ENCODE assay signal across 33 mouse cellular contexts in genomic region chr2:63002784-63003183, GRCm38 (mm10).
"Had no signal": no experiment of that assay in that cellular context is flagged by ENCODE, and none has a peak within 500 bp of the region (broad histone marks: within the 10 kb centered on the region; RNA-seq: fewer than 3 reads in every experiment).

No protein-coding gene starts in this region.

- H3K27ac ChIP-seq: limb, embryonic 10.5 days; limb, embryonic 12.5 days; limb, embryonic 13.5 days; limb, embryonic 15.5 days; liver, embryonic 12.5 days; liver, embryonic 13.5 days; liver, embryonic 14.5 days; liver, embryonic 15.5 days; lung, embryonic 15.5 days; macrophage; midbrain, embryonic 10.5 days; midbrain, embryonic 12.5 days; midbrain, embryonic 13.5 days; midbrain, embryonic 15.5 days; neural tube, embryonic 12.5 days; neural tube, embryonic 13.5 days had no signal

- H3K9ac ChIP-seq: limb, embryonic 12.5 days; limb, embryonic 13.5 days; limb, embryonic 15.5 days; liver, embryonic 12.5 days; liver, embryonic 13.5 days; liver, embryonic 14.5 days; liver, embryonic 15.5 days; liver, postnatal 0 days; lung, embryonic 14.5 days; lung, embryonic 15.5 days; midbrain, embryonic 12.5 days; midbrain, embryonic 13.5 days; midbrain, embryonic 15.5 days; neural tube, embryonic 12.5 days; neural tube, embryonic 13.5 days had no signal

- H3K4me2 ChIP-seq: limb, embryonic 12.5 days; limb, embryonic 13.5 days; limb, embryonic 15.5 days; liver, embryonic 11.5 days; liver, embryonic 12.5 days; liver, embryonic 13.5 days; liver, embryonic 15.5 days; lung, embryonic 14.5 days; lung, embryonic 15.5 days; midbrain, embryonic 11.5 days; midbrain, embryonic 12.5 days; midbrain, embryonic 13.5 days; midbrain, embryonic 15.5 days; neural tube, embryonic 12.5 days; neural tube, embryonic 13.5 days had no signal

- ATAC-seq: liver, embryonic 12.5 days; liver, postnatal 0 days; lung, postnatal 0 days; midbrain, embryonic 13.5 days; midbrain, embryonic 15.5 days; midbrain, embryonic 16.5 days had no signal

- H3K9me3 ChIP-seq: limb, embryonic 10.5 days; limb, embryonic 12.5 days; limb, embryonic 13.5 days; limb, embryonic 15.5 days; liver, embryonic 12.5 days; liver, embryonic 13.5 days; liver, embryonic 15.5 days; lung, embryonic 15.5 days; megakaryocyte, embryonic 14.5 days; midbrain, embryonic 10.5 days; midbrain, embryonic 12.5 days; midbrain, embryonic 13.5 days; midbrain, embryonic 15.5 days; neural tube, embryonic 12.5 days; neural tube, embryonic 13.5 days had no signal

- H3K4me3 ChIP-seq: limb, embryonic 10.5 days; limb, embryonic 12.5 days; limb, embryonic 13.5 days; limb, embryonic 15.5 days; liver, embryonic 12.5 days; liver, embryonic 13.5 days; liver, embryonic 15.5 days; lung, embryonic 15.5 days; megakaryocyte, embryonic 14.5 days; midbrain, embryonic 10.5 days; midbrain, embryonic 12.5 days; midbrain, embryonic 13.5 days; midbrain, embryonic 15.5 days; myocyte; neural tube, embryonic 12.5 days; neural tube, embryonic 13.5 days had no signal

- H3K36me3 ChIP-seq: limb, embryonic 10.5 days; limb, embryonic 12.5 days; limb, embryonic 13.5 days; limb, embryonic 15.5 days; liver, embryonic 12.5 days; liver, embryonic 13.5 days; liver, embryonic 15.5 days; lung, embryonic 15.5 days; midbrain, embryonic 10.5 days; midbrain, embryonic 12.5 days; midbrain, embryonic 13.5 days; midbrain, embryonic 15.5 days; neural tube, embryonic 12.5 days; neural tube, embryonic 13.5 days had no signal

- H3K4me1 ChIP-seq: limb, embryonic 10.5 days; limb, embryonic 12.5 days; limb, embryonic 13.5 days; limb, embryonic 15.5 days; liver, embryonic 12.5 days; liver, embryonic 13.5 days; liver, embryonic 15.5 days; lung, embryonic 15.5 days; megakaryocyte, embryonic 14.5 days; midbrain, embryonic 10.5 days; midbrain, embryonic 12.5 days; midbrain, embryonic 13.5 days; midbrain, embryonic 15.5 days; neural tube, embryonic 12.5 days had no signal

- DNase-seq: left cerebral cortex, postnatal 4 days; liver; liver, embryonic 13.5 days; liver, postnatal 0 days; lung, adult 18-20 months; lung, adult 2 months; lung, embryonic 14.5 days; lung, postnatal 10 days; lung, postnatal 14 days; lung, postnatal 36 days; lung, postnatal 4 days; midbrain, embryonic 14.5 days had no signal

- H3K27me3 ChIP-seq: limb, embryonic 12.5 days; limb, embryonic 13.5 days; limb, embryonic 15.5 days; liver, embryonic 12.5 days; liver, embryonic 13.5 days; liver, embryonic 15.5 days; lung, embryonic 15.5 days; megakaryocyte, embryonic 14.5 days; midbrain, embryonic 12.5 days; midbrain, embryonic 13.5 days; midbrain, embryonic 15.5 days; neural tube, embryonic 12.5 days; neural tube, embryonic 13.5 days had no signal
